Mouse (Mus musculus) MEL (cell line): Measurements from ENCODE around the gene Card14.

ENCODE experiments used
- CTCF ChIP-seq, 3 experiments: IDR thresholded peaks in 2 of 3; conservative IDR thresholded peaks in 1 of 3; 2 replicates each; pipeline ENCODE4 v1.5.1; 2011 to 2012; ENCODE audit warnings: low read length in 3 of 3, low read depth in 2 of 3, mild to moderate bottlenecking in 2 of 3, improper control_type of control experiment in 1 of 3, inconsistent platforms in 1 of 3, mixed read lengths in 1 of 3, moderate library complexity in 1 of 3; ENCODE audit not compliant: control insufficient read depth in 1 of 3, insufficient read depth in 1 of 3, poor library complexity in 1 of 3, severe bottlenecking in 1 of 3
- E2F4 ChIP-seq: IDR thresholded peaks from 2 replicates; pipeline ENCODE4 v1.6.1; 2011; ENCODE audit warnings: low read depth, low read length, improper control_type of control experiment, borderline replicate concordance
- EP300 ChIP-seq, 2 experiments: IDR thresholded peaks; 2 replicates each; pipeline ENCODE4 v1.6.1; 2011; ENCODE audit warnings: improper control_type of control experiment in 2 of 2, low read length in 2 of 2, low read depth in 1 of 2, mild to moderate bottlenecking in 1 of 2
- GATA1 ChIP-seq: IDR thresholded peaks from 2 replicates; pipeline ENCODE4 v1.6.1; 2011; ENCODE audit warnings: low read depth, low read length, improper control_type of control experiment
- KAT2A ChIP-seq: conservative IDR thresholded peaks from 2 replicates; pipeline ENCODE4 v1.6.1; 2012; ENCODE audit warnings: low read depth, low read length, improper control_type of control experiment, inconsistent platforms
- POLR2A ChIP-seq, 2 experiments: IDR thresholded peaks; 2 replicates each; pipeline ENCODE4 v1.6.1; 2011 to 2012; ENCODE audit warnings: low read length in 2 of 2, mild to moderate bottlenecking in 2 of 2, control low read depth in 1 of 2, improper control_type of control experiment in 1 of 2, low read depth in 1 of 2, moderate library complexity in 1 of 2; ENCODE audit not compliant: control insufficient read depth in 1 of 2, insufficient read depth in 1 of 2, poor library complexity in 1 of 2
- SIN3A ChIP-seq: IDR thresholded peaks from 2 replicates; pipeline ENCODE4 v1.6.1; 2012; ENCODE audit warnings: low read length, improper control_type of control experiment, inconsistent platforms
- SMC3 ChIP-seq: IDR thresholded peaks from 2 replicates; pipeline ENCODE4 v1.6.1; 2011; ENCODE audit warnings: low read depth, low read length, improper control_type of control experiment
- UBTF ChIP-seq: IDR thresholded peaks from 2 replicates; pipeline ENCODE4 v1.6.1; 2012; ENCODE audit warnings: low read depth, mild to moderate bottlenecking, inconsistent platforms, low read length, improper control_type of control experiment, moderate library complexity, borderline replicate concordance; ENCODE audit not compliant: insufficient read depth
- USF1 ChIP-seq: IDR thresholded peaks from 2 replicates; pipeline ENCODE4 v1.6.1; 2014; ENCODE audit warnings: low read depth, mild to moderate bottlenecking, inconsistent platforms, low read length, improper control_type of control experiment, moderate library complexity
- ZC3H11A ChIP-seq: IDR thresholded peaks from 2 replicates; pipeline ENCODE4 v1.6.1; 2012; ENCODE audit warnings: low read depth, mild to moderate bottlenecking, inconsistent platforms, low read length, improper control_type of control experiment

DNA sequence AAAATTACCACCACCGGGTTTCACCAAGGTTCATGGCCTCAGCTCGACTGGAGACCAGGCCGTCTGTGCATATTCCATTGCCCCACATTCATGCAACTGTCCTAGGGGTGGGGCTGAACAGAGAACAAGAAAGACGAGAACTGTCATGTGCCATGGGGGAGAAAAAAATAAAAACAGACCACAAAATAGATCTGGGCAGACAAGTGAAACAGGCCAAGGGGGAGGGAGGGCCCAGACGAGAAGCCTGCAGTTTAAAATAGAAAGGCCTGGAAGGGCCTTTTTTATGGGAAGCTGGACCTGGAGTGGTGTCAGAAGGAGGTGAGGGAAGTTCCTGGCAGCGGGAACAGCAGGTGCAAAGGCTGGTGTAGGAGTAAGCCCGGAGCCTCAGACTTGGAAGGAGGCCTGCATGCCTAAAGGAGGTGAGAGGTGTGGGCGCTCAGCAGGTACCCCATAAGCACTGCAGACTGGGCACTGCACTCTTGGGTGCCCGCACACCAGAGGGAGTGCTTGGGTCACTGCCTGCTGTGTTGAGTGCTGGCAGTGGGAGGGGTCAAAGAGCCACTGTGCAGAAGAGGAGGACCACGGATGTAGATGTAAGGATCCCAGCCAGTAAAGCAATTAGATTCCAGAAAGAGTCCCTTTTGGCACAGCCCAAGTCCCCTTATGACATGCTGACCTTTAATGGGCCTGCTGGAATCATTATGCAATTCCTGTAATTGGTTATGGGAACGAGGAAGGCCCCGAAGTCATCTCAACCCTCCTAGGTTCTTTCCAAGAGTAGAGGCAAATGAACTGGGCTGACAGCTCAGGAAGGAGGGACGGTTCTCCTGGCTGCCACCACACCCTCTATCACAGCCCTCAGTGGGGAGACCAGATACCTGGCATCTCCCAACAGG is 558 bp upstream of the Card14 start:
- TF ChIP-seq POLR2A (IDR thresholded peaks at IDR 0.05; ENCODE audit: control insufficient read depth in 1 of 2, insufficient read depth in 1 of 2, low read depth in 1 of 2, low read length in 2 of 2, poor library complexity in 1 of 2) (no peak), CTCF (IDR thresholded peaks at IDR 0.05 in 2 of 3, conservative IDR thresholded peaks at IDR 0.05 in 1 of 3; ENCODE audit: control insufficient read depth in 1 of 3, insufficient read depth in 1 of 3, low read depth in 2 of 3, low read length in 3 of 3, poor library complexity in 1 of 3, severe bottlenecking in 1 of 3) (no peak), EP300 (IDR thresholded peaks at IDR 0.05; ENCODE audit: low read depth in 1 of 2, low read length in 2 of 2) (no peak), SIN3A (no peak), UBTF (no peak), SMC3 (no peak), E2F4 (no peak), KAT2A (no peak), USF1 (no peak), GATA1 (no peak), ZC3H11A (no peak)
